Mouse (Mus musculus): Measurements from ENCODE around the gene Olfr1370.

GRCm38 (mm10) chr13:21033176-21033575 is 41.6 kb downstream of the Olfr1370 start:
- no peak for TF ChIP-seq MAFK (IDR thresholded peaks at IDR 0.05; ENCODE audit: insufficient read depth, low read depth, low read length)
- TF ChIP-seq ZNF384 (IDR thresholded peaks at IDR 0.05; ENCODE audit: low read depth, low read length), result no peak

Data from ES-E14 (cell line).